Mouse (Mus musculus) thymus, adult 2 months (tissue): Measurements from ENCODE around the gene Crygb. TPM values are rescaled to one million over a fixed set of nuclear protein-coding genes. Genes with fewer than 3 reads are reported as not detected.

Experiments
- DNase-seq: peaks from one replicate; pipeline ENCODE4 v3.0.0; 2021
- H3K27ac ChIP-seq: fragments of 200-500 bp; 2 replicates; pipeline ENCODE4 v1.5.1; 2012; ENCODE audit warnings: low read length, control low read depth; ENCODE audit not compliant: control insufficient read depth, insufficient read depth
- H3K27me3 ChIP-seq: fragments of 200-500 bp; 2 replicates; pipeline ENCODE4 v1.6.1; 2012; ENCODE audit warnings: mild to moderate bottlenecking, low read length, moderate library complexity, mixed read lengths; ENCODE audit not compliant: control insufficient read depth, insufficient read depth
- H3K36me3 ChIP-seq: fragments of 200-500 bp; 2 replicates; pipeline ENCODE4 v1.6.1; 2012; ENCODE audit warnings: mild to moderate bottlenecking, low read length, moderate library complexity; ENCODE audit not compliant: control insufficient read depth, insufficient read depth
- H3K4me1 ChIP-seq: fragments of 200-500 bp; replicated peaks from 2 replicates; pipeline ENCODE4 v1.6.1; 2012; ENCODE audit warnings: low read length; ENCODE audit not compliant: control insufficient read depth, insufficient read depth
- H3K4me3 ChIP-seq: fragments of 200-500 bp; 2 replicates; pipeline ENCODE4 v1.5.1; 2012; ENCODE audit warnings: mild to moderate bottlenecking, low read length, control low read depth, moderate library complexity; ENCODE audit not compliant: control insufficient read depth, insufficient read depth
- CTCF ChIP-seq: fragments of 200-500 bp; IDR thresholded peaks from 2 replicates; pipeline ENCODE4 v1.5.1; 2012; ENCODE audit warnings: mild to moderate bottlenecking, control low read depth, low read length, moderate library complexity, borderline replicate concordance; ENCODE audit not compliant: control insufficient read depth, poor library complexity, insufficient read depth; ENCODE audit errors: extremely low read depth
- POLR2A ChIP-seq: fragments of 200-500 bp; IDR thresholded peaks from 2 replicates; pipeline ENCODE4 v1.6.1; 2012; ENCODE audit warnings: mild to moderate bottlenecking, low read length, control low read depth, moderate library complexity; ENCODE audit not compliant: control insufficient read depth, poor library complexity, insufficient read depth; ENCODE audit errors: extremely low read depth
- WGBS: fragments of 180-500 bp; shearing (Covaris S2); methylation state at CpG from one replicate; pipeline ENCODE4 v1.1.7; 2018; 5-methylcytosine and 5-hydroxymethylcytosine counted together
- polyA plus RNA-seq: library from polyadenylated mRNA; depleted of rRNA; stranded (reverse); fragments of >200 nt; gene quantifications from 2 replicates; pipeline ENCODE4 v1.2.3, GENCODE M21; 2012

Crygb gene
- polyA plus RNA-seq, 1 experiment = not detected

DNA sequence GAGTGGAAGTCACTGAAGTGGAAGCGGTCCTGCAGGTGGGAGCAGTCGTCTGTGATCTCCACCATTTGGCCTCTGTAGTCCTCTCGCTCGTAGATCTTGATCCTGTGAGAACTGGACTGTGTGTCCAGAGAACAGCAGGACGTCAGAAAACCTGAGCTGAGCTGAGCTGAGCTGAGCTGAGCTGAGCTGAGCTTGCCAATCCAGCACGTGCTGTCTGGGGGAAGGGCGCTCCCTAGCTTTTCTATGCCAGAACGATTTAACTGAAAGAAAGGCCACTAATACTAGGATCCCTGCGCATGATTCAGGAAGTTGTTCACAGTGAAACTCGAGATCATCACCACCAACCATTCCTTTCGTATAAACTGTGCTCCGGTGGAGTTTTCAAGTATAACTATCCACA lies 33.3 kb downstream of the Crygb start:
- Histone ChIP-seq H3K27me3 (no peaks in the 10 kb centered on the region), H3K4me1 (no peaks in the 10 kb centered on the region), H3K36me3 (no peaks in the 10 kb centered on the region), H3K4me3 (no peak overlapping the region), H3K27ac (no peak overlapping the region)
- TF ChIP-seq POLR2A = no peak
- TF ChIP-seq CTCF = no peak
- 76% methylated on average over 12 of the region's 12 CpGs for WGBS
- DNase-seq = no peak

DNA sequence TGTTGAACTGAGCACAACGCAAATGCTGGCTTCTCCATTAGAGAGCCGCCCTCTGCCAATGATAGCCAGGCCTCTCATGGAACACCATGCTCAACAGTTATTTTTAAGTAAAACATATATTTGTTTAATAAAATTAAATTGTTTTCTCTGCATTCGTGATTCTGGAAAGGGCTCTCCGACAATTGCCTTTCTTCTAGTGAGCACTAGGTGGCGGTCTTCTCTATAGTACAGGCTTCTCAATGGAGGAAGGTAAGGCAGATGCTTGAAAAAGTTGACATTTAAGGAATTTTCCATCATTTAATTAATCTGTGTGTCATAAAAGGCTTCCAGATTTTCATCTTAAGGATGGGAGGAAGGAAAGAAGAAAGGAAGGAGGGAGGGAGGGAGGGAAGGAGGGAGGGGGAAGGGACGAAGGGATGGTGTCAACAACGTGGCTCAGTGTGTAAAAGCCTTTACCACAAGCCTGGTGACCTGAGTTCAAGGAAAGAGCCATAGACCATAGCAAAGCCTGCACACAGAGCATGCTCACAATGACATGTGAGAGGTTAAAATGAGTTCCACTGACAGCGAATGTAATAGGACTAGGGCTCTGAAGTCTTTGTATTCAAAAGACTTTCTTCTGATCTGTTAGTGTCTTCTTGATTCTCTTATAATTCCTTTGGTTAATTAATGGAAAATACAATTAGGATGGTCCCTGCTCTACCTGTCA lies 35.5 kb downstream of the Crygb start:
- no peak for TF ChIP-seq POLR2A
- no peak for TF ChIP-seq CTCF
- Histone ChIP-seq H3K4me1 (no peaks in the 10 kb centered on the region), H3K4me3 (no peak overlapping the region), H3K27me3 (no peaks in the 10 kb centered on the region), H3K36me3 (no peaks in the 10 kb centered on the region), H3K27ac (no peak overlapping the region)
- 42% methylated on average over 8 of the region's 8 CpGs for WGBS
- peak; percentile 2 for DNase-seq

- WGBS = 94% methylated on average over 2 of the region's 2 CpGs
- DNase-seq = no peak
- H3K4me3 ChIP-seq = no peak overlapping the region
- H3K4me1 ChIP-seq = no peaks in the 10 kb centered on the region
- H3K27me3 ChIP-seq = no peaks in the 10 kb centered on the region
- H3K27ac ChIP-seq = no peak overlapping the region
- TF ChIP-seq CTCF (no peak), POLR2A (no peak)
- no peaks in the 10 kb centered on the region for H3K36me3 ChIP-seq
Observed at GRCm38 (mm10) chr1:65043433-65043832, 38.7 kb downstream of the Crygb start.

- TF ChIP-seq POLR2A = no peak
- TF ChIP-seq CTCF = no peak
- no peak overlapping the region for H3K4me3 ChIP-seq
- no peaks in the 10 kb centered on the region for H3K36me3 ChIP-seq
- H3K27me3 ChIP-seq = no peaks in the 10 kb centered on the region
- H3K4me1 ChIP-seq = no peaks in the 10 kb centered on the region
- no peak for DNase-seq
- no peak overlapping the region for H3K27ac ChIP-seq
- 96% methylated on average over 3 of the region's 3 CpGs for WGBS
Observed at GRCm38 (mm10) chr1:65041837-65042236, 40.3 kb downstream of the Crygb start.

DNA sequence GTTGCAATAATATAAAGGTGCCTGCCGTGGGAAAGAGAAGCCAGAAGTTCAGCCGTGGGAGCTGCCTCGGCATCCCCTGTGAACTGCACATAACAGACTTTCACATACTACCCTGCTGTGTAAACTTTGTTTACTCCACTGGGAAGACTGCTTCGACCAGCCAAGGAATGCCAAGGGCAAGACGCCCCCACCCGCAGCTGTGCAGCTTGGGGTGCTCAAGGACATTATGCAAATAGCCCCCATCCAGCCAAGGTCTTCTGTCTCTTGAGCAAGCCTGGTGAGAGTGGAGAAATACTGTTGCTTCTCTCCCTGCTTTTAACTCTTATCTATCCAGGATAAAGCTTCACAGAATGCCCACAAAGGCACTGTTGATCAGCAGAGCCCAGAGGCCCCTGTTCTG lies 41.3 kb downstream of the Crygb start:
- Histone ChIP-seq H3K27ac (no peak overlapping the region), H3K27me3 (no peaks in the 10 kb centered on the region), H3K36me3 (no peaks in the 10 kb centered on the region), H3K4me1 (no peaks in the 10 kb centered on the region), H3K4me3 (no peak overlapping the region)
- no peak for DNase-seq
- TF ChIP-seq CTCF = no peak
- TF ChIP-seq POLR2A = no peak
- WGBS = 91% methylated on average over 6 of the region's 6 CpGs

DNA sequence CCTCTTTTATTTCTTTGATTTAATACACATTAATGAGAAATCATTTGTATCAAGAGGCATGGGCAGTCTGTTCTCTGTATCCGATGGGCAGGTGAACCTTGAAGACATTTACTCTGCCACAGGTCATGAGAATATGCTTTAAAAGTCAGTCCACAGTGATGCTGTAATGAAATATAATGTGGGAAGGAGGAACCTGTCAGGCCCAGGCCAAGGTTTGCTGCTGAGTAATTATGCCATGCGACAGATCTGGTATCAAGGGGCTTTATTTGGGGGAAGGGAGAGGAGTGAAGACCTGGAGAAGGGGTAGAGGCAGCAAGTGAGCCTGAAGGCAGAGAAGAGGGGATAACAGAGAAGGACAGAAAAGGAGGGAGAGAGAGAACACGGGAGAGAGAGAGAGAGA lies 42.4 kb downstream of the Crygb start:
- Histone ChIP-seq H3K27ac (no peak overlapping the region), H3K36me3 (no peaks in the 10 kb centered on the region), H3K4me3 (no peak overlapping the region), H3K4me1 (no peaks in the 10 kb centered on the region), H3K27me3 (no peaks in the 10 kb centered on the region)
- no peak for DNase-seq
- 87% methylated on average over 3 of the region's 3 CpGs for WGBS
- TF ChIP-seq CTCF (no peak), POLR2A (no peak)

GRCm38 (mm10) chr1:65037542-65037941 lies 44.5 kb downstream of the Crygb start:
- no peak for DNase-seq
- no peak overlapping the region for H3K4me3 ChIP-seq
- H3K27me3 ChIP-seq = no peaks in the 10 kb centered on the region
- TF ChIP-seq CTCF = no peak
- TF ChIP-seq POLR2A = no peak
- 72% methylated on average over 2 of the region's 2 CpGs for WGBS
- H3K4me1 ChIP-seq = no peaks in the 10 kb centered on the region
- H3K27ac ChIP-seq = no peak overlapping the region
- H3K36me3 ChIP-seq = no peaks in the 10 kb centered on the region
